Mouse (Mus musculus) urinary bladder, postnatal 4 days (tissue): ENCODE data around the gene Tmem59l.

Experiments
- DNase-seq, 2 experiments: peaks; one replicate each; pipeline ENCODE4 v3.0.0; 2021 to 2022; ENCODE audit warnings: low spot score in 2 of 2

Gene Tmem59l

GRCm38 (mm10) chr8:70509281-70509952, 22.3 kb upstream of the Tmem59l start:
- no peak for DNase-seq

GRCm38 (mm10) chr8:70507027-70507393, 19.9 kb upstream of the Tmem59l start:
- DNase-seq: no peak

GRCm38 (mm10) chr8:70506328-70507026, 19.3 kb upstream of the Tmem59l start, which contains the start of gene Rex1bd:
TSS of gene Rex1bd (minus strand) at chr8:70506752.
- DNase-seq: peak; percentile 92

GRCm38 (mm10) chr8:70505698-70506327, 18.7 kb upstream of the Tmem59l start:
- DNase-seq: no peak

GRCm38 (mm10) chr8:70504851-70505250, 17.7 kb upstream of the Tmem59l start:
- DNase-seq: peak; percentile 54 to 80

GRCm38 (mm10) chr8:70504291-70504716, 17.1 kb upstream of the Tmem59l start:
- peak; percentile 66 to 78 for DNase-seq

- peak; percentile 70 to 73 for DNase-seq
Observed at GRCm38 (mm10) chr8:70503062-70503750, 16.0 kb upstream of the Tmem59l start.

- DNase-seq: no peak
Observed at GRCm38 (mm10) chr8:70502540-70502939, 15.4 kb upstream of the Tmem59l start.

GRCm38 (mm10) chr8:70501820-70502529, 14.8 kb upstream of the Tmem59l start:
- peak in 1 of 2 experiments; percentile 32 for DNase-seq

GRCm38 (mm10) chr8:70500386-70501301, 13.5 kb upstream of the Tmem59l start:
- DNase-seq: no peak

GRCm38 (mm10) chr8:70495771-70496062, 8.6 kb upstream of the Tmem59l start:
- DNase-seq: no peak

- no peak for DNase-seq
Observed at GRCm38 (mm10) chr8:70495001-70495770, 8.0 kb upstream of the Tmem59l start.

GRCm38 (mm10) chr8:70494416-70494945, 7.3 kb upstream of the Tmem59l start:
- DNase-seq: no peak

GRCm38 (mm10) chr8:70493692-70494415, 6.7 kb upstream of the Tmem59l start:
- no peak for DNase-seq

- DNase-seq: no peak
Observed at GRCm38 (mm10) chr8:70492664-70493640, 5.8 kb upstream of the Tmem59l start, which contains the start of gene Crlf1. TSS of gene Crlf1 (plus strand) at chr8:70493158.

GRCm38 (mm10) chr8:70490880-70491495, 3.8 kb upstream of the Tmem59l start:
- no peak for DNase-seq
